Mouse (Mus musculus) cerebellum, adult 2 months (tissue): ENCODE results near the gene Capn5.

Experiments
- CTCF ChIP-seq: fragments of 200-500 bp; IDR thresholded peaks from 2 replicates; pipeline ENCODE4 v1.5.1; 2011; ENCODE audit warnings: low read depth, mild to moderate bottlenecking, control low read depth, low read length, moderate library complexity, borderline replicate concordance; ENCODE audit not compliant: insufficient read depth
- POLR2A ChIP-seq: fragments of 200-500 bp; IDR thresholded peaks from 2 replicates; pipeline ENCODE4 v1.6.1; 2011; ENCODE audit warnings: low read length, control low read depth, borderline replicate concordance; ENCODE audit not compliant: insufficient read depth

GRCm38 (mm10) chr7:98174883-98175755 lies 3.0 kb downstream of the Capn5 start:
- no peak for TF ChIP-seq CTCF
- TF ChIP-seq POLR2A: no peak
